Mouse (Mus musculus): ENCODE results near the gene Prlr. TPM values are rescaled to one million over a fixed set of nuclear protein-coding genes. Genes with fewer than 3 reads are reported as not detected.

Prlr gene
- polyA plus RNA-seq (2011; ENCODE audit: insufficient read depth, insufficient read length, low replicate concordance, missing spikeins) = 1.1 TPM in 2 replicates

DNA sequence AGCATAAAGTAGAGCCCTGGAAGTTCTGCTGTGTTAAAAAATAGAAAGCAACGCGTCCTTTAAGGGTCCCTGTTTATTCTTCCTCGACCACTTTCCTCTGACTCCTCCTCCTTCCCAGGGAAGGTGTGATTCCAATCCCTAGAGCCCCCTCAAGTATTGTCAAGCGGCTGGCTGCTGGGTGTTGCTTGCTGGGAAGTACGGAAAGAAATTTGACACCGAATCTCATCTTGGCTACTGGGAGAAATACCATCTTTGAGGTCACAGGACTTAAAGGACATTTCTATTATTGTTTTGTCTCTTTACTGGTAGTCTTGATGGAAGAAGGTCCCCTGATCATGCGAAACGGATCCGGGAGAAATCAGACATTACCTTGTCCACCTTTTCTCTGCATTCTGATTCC, at the start of gene Prlr:
Prlr (plus strand) TSS at position 156 of the 400 bp plus-strand sequence.
- 54% methylated on average over 9 of the region's 9 CpGs for WGBS

DNA sequence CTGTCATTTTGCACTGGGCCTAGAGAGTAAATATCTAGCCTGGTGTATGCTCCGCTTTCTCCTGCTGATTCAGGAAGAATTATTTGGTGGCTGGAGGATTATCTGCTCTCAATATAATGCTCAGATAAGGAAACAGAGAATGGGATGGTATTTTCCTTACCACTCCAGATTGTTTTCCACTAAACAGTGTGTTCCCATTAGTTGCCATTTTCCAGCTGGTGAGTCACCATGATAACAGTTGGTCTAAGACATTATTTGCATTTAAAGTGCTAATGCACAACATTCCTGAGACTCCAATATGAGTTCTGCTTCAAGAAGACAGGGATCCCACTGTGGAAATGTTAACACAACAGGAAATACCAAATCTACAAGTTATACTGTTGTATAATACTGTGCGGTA, 43.3 kb upstream of the Prlr start:
- no peak overlapping the region for H3K27ac ChIP-seq (ENCODE audit: control insufficient read depth, insufficient read depth, low read depth, low read length, poor library complexity)
- 90% methylated on average over 2 of the region's 2 CpGs for WGBS
- TF ChIP-seq CTCF (IDR thresholded peaks at IDR 0.05; ENCODE audit: control insufficient read depth, insufficient read depth, low read length) = no peak
- no peak for TF ChIP-seq POLR2A (IDR thresholded peaks at IDR 0.05; ENCODE audit: borderline replicate concordance, control insufficient read depth, low read depth, low read length)
- no peak overlapping the region for H3K4me3 ChIP-seq (replicated peaks; ENCODE audit: control insufficient read depth, low read depth, low read length)
- no peaks in the 10 kb centered on the region for H3K4me1 ChIP-seq (ENCODE audit: control insufficient read depth, insufficient read depth, low read length)

More for the DNA sequence above, at the start of gene Prlr:
- TF ChIP-seq CTCF (IDR thresholded peaks at IDR 0.05; ENCODE audit: control insufficient read depth, insufficient read depth, low read length) (no peak), POLR2A (IDR thresholded peaks at IDR 0.05; ENCODE audit: borderline replicate concordance, control insufficient read depth, low read depth, low read length) (no peak)
- Histone ChIP-seq H3K4me1 (ENCODE audit: control insufficient read depth, insufficient read depth, low read length) (no peaks in the 10 kb centered on the region; the same call in 1 of the 2 replicates), H3K27ac (ENCODE audit: control insufficient read depth, insufficient read depth, low read depth, low read length, poor library complexity) (no peak within 1 kb of the TSS; the same call in 1 of the 2 replicates), H3K4me3 (replicated peaks; ENCODE audit: control insufficient read depth, low read depth, low read length) (peak within 1 kb of the TSS; percentile 24)

DNA sequence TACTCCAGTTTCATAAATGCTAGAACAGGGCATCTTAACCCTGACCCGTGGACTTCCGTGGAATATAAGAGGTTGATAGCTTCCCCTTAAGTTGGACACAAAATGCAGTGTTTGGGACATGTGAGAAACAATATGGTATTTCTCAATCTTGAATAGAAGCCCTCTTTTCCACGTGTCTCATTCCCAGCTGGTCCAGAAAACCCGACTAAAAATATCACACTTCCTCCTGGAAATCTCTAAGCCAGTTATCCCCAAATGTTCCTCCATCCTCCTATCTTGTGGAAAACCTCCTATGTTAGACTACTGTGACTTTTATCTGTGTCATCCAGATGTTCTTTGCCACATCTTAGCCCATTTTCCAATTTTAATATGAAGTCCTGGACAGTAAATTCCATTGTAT, 42.1 kb upstream of the Prlr start:
- Histone ChIP-seq H3K4me3 (replicated peaks; ENCODE audit: control insufficient read depth, low read depth, low read length) (no peak overlapping the region), H3K27ac (ENCODE audit: control insufficient read depth, insufficient read depth, low read depth, low read length, poor library complexity) (no peak overlapping the region), H3K4me1 (ENCODE audit: control insufficient read depth, insufficient read depth, low read length) (no peaks in the 10 kb centered on the region)
- no peak for TF ChIP-seq POLR2A (IDR thresholded peaks at IDR 0.05; ENCODE audit: borderline replicate concordance, control insufficient read depth, low read depth, low read length)
- TF ChIP-seq CTCF (IDR thresholded peaks at IDR 0.05; ENCODE audit: control insufficient read depth, insufficient read depth, low read length) = no peak
- 70% methylated on average over 4 of the region's 4 CpGs for WGBS

DNA sequence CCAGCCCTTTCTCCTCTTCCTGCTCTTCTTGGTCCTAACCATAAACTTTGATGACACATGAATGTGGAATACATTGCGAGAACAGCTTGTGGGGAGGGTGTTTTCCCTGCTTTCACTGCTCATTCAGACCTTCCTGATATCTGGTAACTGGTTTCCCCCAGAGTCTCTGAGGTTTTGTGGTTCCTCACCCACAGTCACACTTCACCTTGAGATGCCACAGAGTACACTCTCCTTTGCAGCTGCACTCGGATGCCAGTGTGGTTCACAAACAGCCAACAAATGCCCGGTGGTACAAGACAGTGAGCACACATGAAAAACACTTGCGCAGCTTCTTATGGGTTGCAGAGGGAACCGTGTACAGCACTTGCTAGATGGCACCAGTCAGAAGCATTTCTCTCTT, 32.5 kb upstream of the Prlr start:
- 4% methylated on average over 5 of the region's 5 CpGs for WGBS
- no peak overlapping the region for H3K27ac ChIP-seq (ENCODE audit: control insufficient read depth, insufficient read depth, low read depth, low read length, poor library complexity)
- TF ChIP-seq CTCF (IDR thresholded peaks at IDR 0.05; ENCODE audit: control insufficient read depth, insufficient read depth, low read length) (no peak), POLR2A (IDR thresholded peaks at IDR 0.05; ENCODE audit: borderline replicate concordance, control insufficient read depth, low read depth, low read length) (no peak)
- no peak overlapping the region for H3K4me3 ChIP-seq (replicated peaks; ENCODE audit: control insufficient read depth, low read depth, low read length)
- no peaks in the 10 kb centered on the region for H3K4me1 ChIP-seq (ENCODE audit: control insufficient read depth, insufficient read depth, low read length)

DNA sequence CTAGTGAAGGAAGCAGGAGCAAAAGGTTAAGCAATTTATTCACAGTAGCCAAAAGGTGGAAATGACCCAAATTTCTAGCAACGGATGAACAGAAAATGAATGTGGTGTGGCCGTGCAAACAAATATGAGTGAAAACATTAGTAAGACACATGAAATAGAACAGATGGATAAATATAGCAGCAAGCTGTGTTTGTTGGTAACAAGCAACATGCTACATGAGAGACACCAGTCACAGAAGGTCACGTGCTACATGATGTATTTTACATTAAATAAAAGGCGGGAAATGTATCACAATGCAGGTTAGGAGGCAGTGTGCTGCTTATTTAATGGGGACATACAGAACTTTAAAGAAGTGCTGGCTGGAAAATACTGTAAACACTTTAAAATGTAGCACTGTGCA, 28.8 kb upstream of the Prlr start:
- H3K4me1 ChIP-seq (ENCODE audit: control insufficient read depth, insufficient read depth, low read length) = no peaks in the 10 kb centered on the region
- TF ChIP-seq CTCF (IDR thresholded peaks at IDR 0.05; ENCODE audit: control insufficient read depth, insufficient read depth, low read length) (no peak), POLR2A (IDR thresholded peaks at IDR 0.05; ENCODE audit: borderline replicate concordance, control insufficient read depth, low read depth, low read length) (no peak)
- 87% methylated on average over 4 of the region's 4 CpGs for WGBS
- no peak overlapping the region for H3K27ac ChIP-seq (ENCODE audit: control insufficient read depth, insufficient read depth, low read depth, low read length, poor library complexity)
- H3K4me3 ChIP-seq (replicated peaks; ENCODE audit: control insufficient read depth, low read depth, low read length) = no peak overlapping the region

DNA sequence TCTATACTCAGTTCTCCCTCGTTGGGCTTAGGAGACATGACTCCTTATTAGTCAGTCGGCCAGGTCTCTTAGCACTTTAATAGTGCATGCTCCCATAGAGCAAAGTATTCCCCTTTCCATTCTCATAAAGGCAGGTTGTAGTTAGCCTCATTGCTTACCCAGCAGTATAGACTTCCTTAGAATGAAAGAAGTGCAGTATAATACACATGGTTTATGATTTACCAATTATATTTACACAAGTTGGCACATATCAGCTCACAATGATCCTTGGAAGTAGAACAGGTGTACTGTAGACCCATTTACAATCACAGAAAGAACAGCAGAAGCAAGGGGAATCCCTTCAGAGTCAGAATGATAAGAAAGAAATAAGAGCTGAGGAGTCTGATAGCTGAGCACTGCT, 16.4 kb upstream of the Prlr start:
- WGBS = 72% methylated on average over 2 of the region's 2 CpGs
- no peaks in the 10 kb centered on the region for H3K4me1 ChIP-seq (ENCODE audit: control insufficient read depth, insufficient read depth, low read length)
- H3K27ac ChIP-seq (ENCODE audit: control insufficient read depth, insufficient read depth, low read depth, low read length, poor library complexity) = no peak overlapping the region
- TF ChIP-seq CTCF (IDR thresholded peaks at IDR 0.05; ENCODE audit: control insufficient read depth, insufficient read depth, low read length) = no peak
- no peak for TF ChIP-seq POLR2A (IDR thresholded peaks at IDR 0.05; ENCODE audit: borderline replicate concordance, control insufficient read depth, low read depth, low read length)
- H3K4me3 ChIP-seq (replicated peaks; ENCODE audit: control insufficient read depth, low read depth, low read length) = no peak overlapping the region

DNA sequence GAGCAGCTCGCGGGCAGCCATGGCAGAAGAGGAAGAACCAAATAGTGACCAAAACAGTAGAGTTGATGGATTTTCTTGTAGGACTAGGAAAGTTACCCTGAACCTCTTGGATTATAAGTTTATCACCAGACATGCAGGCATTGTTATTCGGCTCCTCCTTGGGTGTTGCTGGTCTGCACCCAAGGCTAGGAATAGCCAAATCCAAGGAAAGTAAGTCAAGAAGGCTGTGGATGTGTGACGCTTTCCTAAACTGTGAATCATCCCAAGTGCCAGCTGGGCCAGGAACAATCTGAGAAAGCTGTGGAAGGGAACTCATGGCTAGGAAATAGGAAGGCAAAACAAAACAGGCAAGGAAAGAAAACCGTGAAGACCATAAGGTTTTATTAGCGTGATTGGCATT, 2.0 kb upstream of the Prlr start:
- WGBS = 83% methylated on average over 6 of the region's 6 CpGs
- TF ChIP-seq POLR2A (IDR thresholded peaks at IDR 0.05; ENCODE audit: borderline replicate concordance, control insufficient read depth, low read depth, low read length) = no peak
- TF ChIP-seq CTCF (IDR thresholded peaks at IDR 0.05; ENCODE audit: control insufficient read depth, insufficient read depth, low read length) = no peak
- H3K4me3 ChIP-seq (replicated peaks; ENCODE audit: control insufficient read depth, low read depth, low read length) = no peak overlapping the region
- H3K4me1 ChIP-seq (ENCODE audit: control insufficient read depth, insufficient read depth, low read length) = no peaks in the 10 kb centered on the region; the same call in 1 of the 2 replicates
- H3K27ac ChIP-seq (ENCODE audit: control insufficient read depth, insufficient read depth, low read depth, low read length, poor library complexity) = no peak overlapping the region

DNA sequence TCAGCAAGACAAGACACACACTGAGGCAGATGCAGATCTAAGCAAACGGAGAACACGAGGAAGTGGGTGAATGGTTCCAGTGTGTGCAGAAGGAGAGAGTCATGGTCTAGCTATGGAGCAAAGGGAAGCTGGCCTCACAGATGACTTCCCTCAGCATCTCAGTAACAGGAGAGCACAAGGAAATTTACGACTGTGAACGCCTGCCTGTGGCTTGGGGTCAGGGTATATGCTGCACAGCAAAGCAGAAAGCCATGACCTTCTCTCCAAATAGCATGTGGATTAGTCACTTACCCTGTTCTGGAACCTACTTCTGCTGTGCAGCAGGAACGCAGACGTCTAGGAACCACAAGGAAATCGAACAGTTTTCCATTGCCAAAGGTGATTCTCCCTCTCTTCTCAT, 1.4 kb upstream of the Prlr start:
- H3K4me1 ChIP-seq (ENCODE audit: control insufficient read depth, insufficient read depth, low read length) = no peaks in the 10 kb centered on the region; the same call in 1 of the 2 replicates
- 24% methylated on average over 7 of the region's 7 CpGs for WGBS
- no peak overlapping the region for H3K4me3 ChIP-seq (replicated peaks; ENCODE audit: control insufficient read depth, low read depth, low read length)
- no peak overlapping the region for H3K27ac ChIP-seq (ENCODE audit: control insufficient read depth, insufficient read depth, low read depth, low read length, poor library complexity)
- TF ChIP-seq POLR2A (IDR thresholded peaks at IDR 0.05; ENCODE audit: borderline replicate concordance, control insufficient read depth, low read depth, low read length) (no peak), CTCF (IDR thresholded peaks at IDR 0.05; ENCODE audit: control insufficient read depth, insufficient read depth, low read length) (no peak)
